Mouse (Mus musculus) kidney, adult 2 months (tissue): ENCODE measurements around the gene Tmod2. TPM values are rescaled to one million over a fixed set of nuclear protein-coding genes. Genes with fewer than 3 reads are reported as not detected.
"Not testable (repeated sequence)": the region's sequence is repeated elsewhere in the genome, so short reads cannot be mapped to it uniquely, and the experiment has no call there.

Source experiments
- DNase-seq: peaks from one replicate; pipeline ENCODE4 v3.0.0; 2021
- H3K27ac ChIP-seq: fragments of 200-500 bp; 2 replicates; pipeline ENCODE4 v1.5.1; 2012; ENCODE audit warnings: low read depth, low read length, control low read depth, inconsistent platforms; ENCODE audit not compliant: insufficient read depth
- H3K27me3 ChIP-seq: fragments of 200-500 bp; replicated peaks from 2 replicates; pipeline ENCODE4 v1.6.1; 2012; ENCODE audit warnings: mild to moderate bottlenecking, moderate library complexity, low read length, inconsistent platforms; ENCODE audit not compliant: control insufficient read depth, insufficient read depth
- H3K36me3 ChIP-seq: fragments of 200-500 bp; 2 replicates; pipeline ENCODE4 v1.6.1; 2012; ENCODE audit warnings: mild to moderate bottlenecking, moderate library complexity, low read length, inconsistent platforms; ENCODE audit not compliant: control insufficient read depth, insufficient read depth
- H3K4me1 ChIP-seq: fragments of 200-500 bp; 2 replicates; pipeline ENCODE4 v1.6.1; 2011; ENCODE audit warnings: low read length; ENCODE audit not compliant: control insufficient read depth, insufficient read depth
- H3K4me3 ChIP-seq: fragments of 200-500 bp; 2 replicates; pipeline ENCODE4 v1.5.1; 2011; ENCODE audit warnings: mild to moderate bottlenecking, low read depth, low read length, control low read depth; ENCODE audit not compliant: insufficient read depth
- CTCF ChIP-seq: fragments of 200-500 bp; conservative IDR thresholded peaks from 2 replicates; pipeline ENCODE4 v1.5.1; 2011; ENCODE audit warnings: low read depth, mild to moderate bottlenecking, control low read depth, low read length, moderate library complexity, mixed read lengths; ENCODE audit not compliant: insufficient read depth, insufficient read length
- POLR2A ChIP-seq: fragments of 200-500 bp; IDR thresholded peaks from one replicate; pipeline ENCODE4 v1.6.1; 2011; ENCODE audit warnings: low read depth, low read length, control low read depth
- WGBS: fragments of 180-500 bp; shearing (Covaris S2); methylation state at CpG from one replicate; pipeline ENCODE4 v1.1.7; 2018; 5-methylcytosine and 5-hydroxymethylcytosine counted together
- polyA plus RNA-seq: library from polyadenylated mRNA; depleted of rRNA; stranded (reverse); fragments of >200 nt; gene quantifications from 2 replicates; pipeline ENCODE4 v1.2.3, GENCODE M21; 2012

Tmod2 gene
- polyA plus RNA-seq, 1 experiment: 0.38 TPM

DNA sequence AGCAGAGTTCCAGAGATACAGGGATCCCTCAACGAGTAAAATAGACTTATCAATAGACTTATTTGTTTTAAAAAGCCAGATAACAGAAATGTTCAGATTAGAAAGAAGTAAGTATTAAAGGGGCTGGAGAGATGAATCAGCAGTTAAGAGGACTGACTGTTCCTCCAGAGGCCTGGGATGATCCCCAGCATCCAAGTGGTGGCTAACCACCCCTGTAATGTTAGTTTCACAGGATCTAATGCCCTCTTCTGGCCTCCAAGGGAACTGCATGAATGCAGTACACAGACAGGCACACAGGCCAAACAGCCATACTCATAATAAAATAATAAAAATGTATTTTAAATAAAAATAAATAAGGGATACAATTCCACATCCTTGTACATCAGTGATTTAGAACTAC is 21.8 kb upstream of the Tmod2 start:
- no peak for DNase-seq
- WGBS: 85% methylated on average over 1 of the region's 1 CpGs

DNA sequence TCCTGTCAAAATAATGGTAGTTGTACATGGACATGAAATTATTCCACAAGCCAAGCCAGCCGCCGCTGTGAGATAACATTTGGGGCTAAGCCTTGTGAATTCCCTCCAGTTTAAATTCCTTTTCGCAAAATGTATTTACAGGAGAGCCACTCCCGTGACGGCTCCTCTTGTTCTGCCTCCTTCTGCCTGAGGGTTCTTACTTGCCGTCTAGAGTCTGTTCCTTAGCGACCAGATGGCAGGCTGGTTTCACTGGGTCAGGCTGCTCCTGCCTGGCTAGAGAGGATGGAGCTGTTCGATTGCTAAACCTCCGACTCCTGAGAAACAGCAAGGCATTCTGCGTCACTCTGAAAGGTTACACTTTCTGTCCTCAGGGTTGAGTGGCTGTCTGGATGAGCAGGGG is 21.0 kb upstream of the Tmod2 start:
- no peak for DNase-seq
- no peaks in the 10 kb centered on the region for H3K4me1 ChIP-seq
- no peaks in the 10 kb centered on the region for H3K36me3 ChIP-seq
- no peak overlapping the region for H3K27ac ChIP-seq
- WGBS: 64% methylated on average over 10 of the region's 10 CpGs
- H3K4me3 ChIP-seq: no peak overlapping the region
- no peaks in the 10 kb centered on the region for H3K27me3 ChIP-seq
- TF ChIP-seq CTCF (no peak), POLR2A (no peak)

More for the DNA sequence above, 21.8 kb upstream of the Tmod2 start:
- Histone ChIP-seq H3K36me3 (no peaks in the 10 kb centered on the region), H3K4me3 (no peak overlapping the region), H3K27ac (no peak overlapping the region), H3K27me3 (no peaks in the 10 kb centered on the region; the same call in 1 of the 2 replicates), H3K4me1 (no peaks in the 10 kb centered on the region)
- TF ChIP-seq POLR2A (no peak), CTCF (peak; percentile 38; the same call in 1 of the 2 replicates)

GRCm38 (mm10) chr9:75630823-75631454 is 19.8 kb upstream of the Tmod2 start:
- TF ChIP-seq CTCF (no peak), POLR2A (no peak)
- no peak for DNase-seq
- H3K27ac ChIP-seq: no peak overlapping the region
- H3K4me3 ChIP-seq: no peak overlapping the region
- no peaks in the 10 kb centered on the region for H3K36me3 ChIP-seq
- 79% methylated on average over 8 of the region's 8 CpGs for WGBS
- no peaks in the 10 kb centered on the region for H3K27me3 ChIP-seq
- no peaks in the 10 kb centered on the region for H3K4me1 ChIP-seq

DNA sequence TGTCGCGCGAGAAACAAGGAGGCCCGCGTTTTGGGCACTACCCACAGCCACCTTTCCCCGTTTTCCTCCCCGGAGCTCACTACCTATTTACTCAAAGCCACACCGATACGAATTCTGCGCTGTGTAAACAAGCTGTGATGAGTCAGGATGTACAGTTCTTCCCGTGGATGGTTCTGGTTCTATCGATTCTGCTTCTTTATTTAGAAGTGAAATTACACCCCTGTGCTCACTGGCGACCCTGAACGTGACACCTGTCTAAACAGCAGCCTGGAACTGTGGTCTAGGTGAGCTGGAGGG is 15.1 kb upstream of the Tmod2 start:
- Histone ChIP-seq H3K27ac (no peak overlapping the region), H3K27me3 (no peaks in the 10 kb centered on the region; the same call in 1 of the 2 replicates), H3K4me1 (no peaks in the 10 kb centered on the region), H3K36me3 (no peaks in the 10 kb centered on the region), H3K4me3 (peak overlapping the region; percentile 61)
- DNase-seq: no peak
- 2% methylated on average over 14 of the region's 14 CpGs for WGBS
- TF ChIP-seq POLR2A: no peak
- no peak for TF ChIP-seq CTCF

DNA sequence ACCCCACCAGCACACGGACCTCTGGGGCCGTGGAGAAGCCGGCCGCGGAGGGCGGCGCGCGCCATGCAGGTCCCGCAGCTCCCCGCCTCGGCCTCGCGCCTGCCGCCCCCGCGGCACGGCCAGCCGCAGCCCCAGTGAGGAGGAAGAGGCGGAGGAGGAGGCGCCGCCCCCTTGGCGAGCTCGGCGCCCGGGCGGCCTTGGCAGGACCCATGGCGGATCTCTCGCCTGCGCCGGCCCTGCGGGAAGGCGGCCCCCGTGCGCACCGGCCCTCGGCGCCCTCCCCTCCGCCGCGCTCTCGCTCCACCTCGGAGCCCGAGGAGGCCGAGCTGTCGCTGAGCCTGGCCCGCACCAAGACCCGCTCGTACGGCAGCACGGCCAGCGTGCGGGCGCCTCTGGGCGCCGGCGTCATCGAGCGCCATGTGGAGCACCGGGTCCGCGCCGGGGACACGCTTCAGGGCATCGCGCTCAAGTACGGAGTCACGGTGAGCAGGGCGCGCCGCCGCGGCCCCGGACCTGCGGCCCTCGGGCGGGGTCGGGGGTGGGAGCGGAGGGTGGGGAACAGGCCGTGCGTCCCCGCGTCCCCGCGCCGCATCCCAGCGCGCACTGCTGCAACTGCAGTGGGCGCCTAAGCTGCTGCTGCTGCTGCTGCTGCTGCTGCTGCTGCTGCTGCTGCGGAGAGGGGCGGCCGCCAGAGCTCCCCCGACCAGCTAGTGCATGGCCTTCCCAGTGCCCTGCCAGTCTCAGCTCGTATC is 14.6 kb upstream of the Tmod2 start, which contains the start of gene Lysmd2:
Lysmd2 (plus strand) TSS at position 186 of the 752 bp plus-strand sequence.
- H3K27me3 ChIP-seq: no peaks in the 10 kb centered on the region; the same call in 1 of the 2 replicates
- under 1% methylated on average over 94 of the region's 94 CpGs for WGBS
- no peaks in the 10 kb centered on the region for H3K36me3 ChIP-seq
- no peak within 1 kb of the TSS for H3K27ac ChIP-seq
- TF ChIP-seq CTCF (no peak), POLR2A (no peak)
- no peaks in the 10 kb centered on the region for H3K4me1 ChIP-seq
- peak; percentile 49 for DNase-seq
- H3K4me3 ChIP-seq: peak within 1 kb of the TSS; percentile 61

GRCm38 (mm10) chr9:75624983-75625555 is 13.9 kb upstream of the Tmod2 start:
- no peak for DNase-seq
- no peak overlapping the region for H3K27ac ChIP-seq
- peak overlapping the region; percentile 61; the same call in 1 of the 2 replicates for H3K4me3 ChIP-seq
- no peaks in the 10 kb centered on the region; the same call in 1 of the 2 replicates for H3K27me3 ChIP-seq
- H3K36me3 ChIP-seq: no peaks in the 10 kb centered on the region
- H3K4me1 ChIP-seq: no peaks in the 10 kb centered on the region
- TF ChIP-seq POLR2A (no peak), CTCF (no peak)
- WGBS: 24% methylated on average over 18 of the region's 18 CpGs

- Histone ChIP-seq H3K4me3 (no peak overlapping the region), H3K27ac (no peak overlapping the region), H3K4me1 (no peaks in the 10 kb centered on the region), H3K36me3 (no peaks in the 10 kb centered on the region), H3K27me3 (no peaks in the 10 kb centered on the region; the same call in none of the 2 replicates)
- no peak for DNase-seq
- TF ChIP-seq CTCF (no peak), POLR2A (no peak)
- 76% methylated on average over 3 of the region's 3 CpGs for WGBS
Observed at GRCm38 (mm10) chr9:75621428-75621827, 10.3 kb upstream of the Tmod2 start.

DNA sequence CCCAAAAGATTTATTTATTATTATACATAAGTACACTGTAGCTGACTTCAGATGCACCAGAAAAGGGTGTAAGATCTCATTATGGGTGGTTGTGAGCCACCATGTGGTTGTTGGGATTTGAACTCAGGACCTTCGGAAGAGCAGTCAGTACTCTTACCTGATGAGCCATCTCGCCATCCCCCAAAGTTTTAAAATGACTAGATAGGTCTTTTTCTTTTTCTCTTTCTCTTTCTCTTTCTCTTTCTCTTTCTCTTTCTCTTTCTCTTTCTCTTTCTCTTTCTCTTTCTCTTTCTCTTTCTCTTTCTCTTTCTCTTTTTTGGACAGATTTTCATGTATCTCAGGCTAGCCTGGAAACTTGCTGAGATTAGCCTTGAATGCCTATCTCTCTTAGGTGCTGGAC is 8.6 kb upstream of the Tmod2 start:
- not testable (repeated sequence) for H3K4me3 ChIP-seq, H3K27ac ChIP-seq, H3K27me3 ChIP-seq, H3K4me1 ChIP-seq, DNase-seq, H3K36me3 ChIP-seq
- WGBS: 98% methylated on average over 2 of the region's 2 CpGs
